Mouse (Mus musculus) forebrain, postnatal 0 days (tissue): ENCODE data around the gene Odf4. TPM values are rescaled to one million over a fixed set of nuclear protein-coding genes. Genes with fewer than 3 reads are reported as not detected.

ENCODE experiments used
- ATAC-seq: fragments of 200-750 bp; cut with Nextera tagmentation; 2 replicates; pipeline ENCODE4 v1.8.0; 2017; ENCODE audit warnings: mild to moderate bottlenecking, moderate library complexity
- DNase-seq: peaks from one replicate; pipeline ENCODE4 v3.0.0-alpha.2; 2015
- H3K27ac ChIP-seq: fragments of 300-500 bp; sonication (generic); 2 replicates; pipeline ENCODE4 v1.5.1; 2014; ENCODE audit warnings: low read depth, mild to moderate bottlenecking, antibody characterized with exemption, low read length, moderate library complexity, mixed read lengths
- H3K27me3 ChIP-seq: fragments of 300-500 bp; sonication (generic); 2 replicates; pipeline ENCODE4 v1.6.1; 2014; ENCODE audit warnings: mild to moderate bottlenecking, low read length, mixed read lengths; ENCODE audit not compliant: insufficient read depth
- H3K36me3 ChIP-seq: fragments of 300-500 bp; sonication (generic); 2 replicates; pipeline ENCODE4 v1.6.1; 2014; ENCODE audit warnings: mild to moderate bottlenecking, moderate library complexity; ENCODE audit not compliant: insufficient read depth
- H3K4me1 ChIP-seq: fragments of 300-500 bp; sonication (generic); 2 replicates; pipeline ENCODE4 v1.6.1; 2014; ENCODE audit warnings: antibody characterized with exemption; ENCODE audit not compliant: insufficient read depth
- H3K4me2 ChIP-seq: fragments of 300-500 bp; sonication (generic); 2 replicates; pipeline ENCODE4 v1.6.1; 2014; ENCODE audit warnings: low read depth, mild to moderate bottlenecking, moderate library complexity
- H3K4me3 ChIP-seq: fragments of 300-500 bp; sonication (generic); 2 replicates; pipeline ENCODE4 v1.5.1; 2014; ENCODE audit warnings: low read depth, low read length, mixed read lengths
- H3K9ac ChIP-seq: fragments of 300-500 bp; sonication (generic); 2 replicates; pipeline ENCODE4 v1.6.1; 2014; ENCODE audit warnings: mild to moderate bottlenecking
- H3K9me3 ChIP-seq: fragments of 300-500 bp; sonication (generic); 2 replicates; pipeline ENCODE4 v1.6.1; 2016; ENCODE audit warnings: low read length
- CTCF ChIP-seq: sonication (generic); IDR thresholded peaks from 2 replicates; pipeline ENCODE4 v1.5.1; 2016; ENCODE audit warnings: antibody characterized with exemption, control low read depth, low read depth
- WGBS: fragments of 180-500 bp; shearing (Covaris S2); extraction: QIAGEN DNeasy Blood & Tissue Kit; methylation state at CpG from one replicate; pipeline ENCODE4 v1.1.7; 2014; 5-methylcytosine and 5-hydroxymethylcytosine counted together
- polyA plus RNA-seq: library from polyadenylated mRNA; unstranded; fragments of >200 nt; fragmentation: Nextera tagmentation; extraction: Ambion mirVana; gene quantifications from 2 replicates; pipeline ENCODE4 v1.2.1, GENCODE M21; 2015
- total RNA-seq: library from RNA; depleted of rRNA; stranded (reverse); fragments of >200 nt; gene quantifications from 2 replicates; pipeline ENCODE4 v1.2.3, GENCODE M21; 2014

Odf4 gene
- total and polyA plus RNA-seq, 2 experiments from 2014 or later: 0.42 to 2.0 TPM

- no peak overlapping the region for H3K9ac ChIP-seq
- no peaks in the 10 kb centered on the region for H3K9me3 ChIP-seq
- no peak for TF ChIP-seq CTCF
- ATAC-seq (no peak), DNase-seq (no peak)
- H3K27ac ChIP-seq: no peak overlapping the region
- H3K4me2 ChIP-seq: no peak overlapping the region
- peaks cover 7% of the 10 kb centered on the region; the same call in 1 of the 2 replicates for H3K27me3 ChIP-seq
- no peak overlapping the region for H3K4me3 ChIP-seq
- 0 out of 2 replicates have a peak, but pooled peaks cover 3% of the 10 kb centered on the region for H3K4me1 ChIP-seq
- WGBS: 87% methylated on average over 1 of the region's 1 CpGs
- H3K36me3 ChIP-seq: no peaks in the 10 kb centered on the region
Observed at GRCm38 (mm10) chr11:68957971-68958370, 31.1 kb upstream of the Odf4 start.

- WGBS: 44% methylated on average over 8 of the region's 8 CpGs
- Histone ChIP-seq H3K9me3 (no peaks in the 10 kb centered on the region), H3K4me1 (0 out of 2 replicates have a peak, but pooled peaks cover 3% of the 10 kb centered on the region), H3K9ac (no peak within 1 kb of the TSS), H3K4me3 (no peak within 1 kb of the TSS), H3K27me3 (peaks cover 8% of the 10 kb centered on the region; the same call in 1 of the 2 replicates), H3K27ac (no peak within 1 kb of the TSS), H3K36me3 (no peaks in the 10 kb centered on the region), H3K4me2 (no peak within 1 kb of the TSS)
- TF ChIP-seq CTCF: no peak
- ATAC-seq (no peak), DNase-seq (no peak)
Observed at GRCm38 (mm10) chr11:68957308-68957707, 30.4 kb upstream of the Odf4 start, which contains the start of gene Arhgef15. Arhgef15 (minus strand) TSS chr11:68957480.

- no peak overlapping the region for H3K4me3 ChIP-seq
- no peaks in the 10 kb centered on the region for H3K36me3 ChIP-seq
- WGBS: 42% methylated on average over 13 of the region's 13 CpGs
- no peak overlapping the region for H3K27ac ChIP-seq
- peaks cover 8% of the 10 kb centered on the region; the same call in 1 of the 2 replicates for H3K27me3 ChIP-seq
- H3K4me1 ChIP-seq: 0 out of 2 replicates have a peak, but pooled peaks cover 3% of the 10 kb centered on the region
- no peak for ATAC-seq
- no peaks in the 10 kb centered on the region for H3K9me3 ChIP-seq
- no peak for TF ChIP-seq CTCF
- no peak overlapping the region for H3K9ac ChIP-seq
- no peak for DNase-seq
- H3K4me2 ChIP-seq: no peak overlapping the region
Observed at GRCm38 (mm10) chr11:68956697-68957096, 29.8 kb upstream of the Odf4 start.

- Histone ChIP-seq H3K27me3 (peaks cover 8% of the 10 kb centered on the region; the same call in 1 of the 2 replicates), H3K27ac (no peak overlapping the region), H3K4me3 (no peak overlapping the region), H3K4me1 (0 out of 2 replicates have a peak, but pooled peaks cover 3% of the 10 kb centered on the region), H3K36me3 (no peaks in the 10 kb centered on the region), H3K9ac (no peak overlapping the region), H3K9me3 (no peaks in the 10 kb centered on the region), H3K4me2 (no peak overlapping the region)
- DNase-seq: no peak
- WGBS: 52% methylated on average over 3 of the region's 3 CpGs
- ATAC-seq: no peak
- no peak for TF ChIP-seq CTCF
Observed at GRCm38 (mm10) chr11:68956107-68956506, 29.2 kb upstream of the Odf4 start.

GRCm38 (mm10) chr11:68955473-68955872 lies 28.6 kb upstream of the Odf4 start:
- no peak for TF ChIP-seq CTCF
- H3K4me2 ChIP-seq: peak overlapping the region; percentile 56
- H3K9ac ChIP-seq: no peak overlapping the region
- H3K9me3 ChIP-seq: no peaks in the 10 kb centered on the region
- H3K27ac ChIP-seq: no peak overlapping the region
- 64% methylated on average over 5 of the region's 5 CpGs for WGBS
- H3K36me3 ChIP-seq: no peaks in the 10 kb centered on the region
- no peak overlapping the region for H3K4me3 ChIP-seq
- ATAC-seq (no peak), DNase-seq (no peak)
- H3K27me3 ChIP-seq: peaks cover 8% of the 10 kb centered on the region; the same call in 1 of the 2 replicates
- 0 out of 2 replicates have a peak, but pooled peaks cover 3% of the 10 kb centered on the region for H3K4me1 ChIP-seq

- Histone ChIP-seq H3K4me3 (peak overlapping the region; percentile 33), H3K9ac (peak overlapping the region; percentile 49), H3K4me2 (peak overlapping the region; percentile 56), H3K36me3 (no peaks in the 10 kb centered on the region), H3K27ac (no peak overlapping the region), H3K27me3 (peaks cover 8% of the 10 kb centered on the region; the same call in 1 of the 2 replicates), H3K9me3 (no peaks in the 10 kb centered on the region), H3K4me1 (0 out of 2 replicates have a peak, but pooled peaks cover 3% of the 10 kb centered on the region)
- WGBS: 1% methylated on average over 17 of the region's 17 CpGs
- TF ChIP-seq CTCF: no peak
- ATAC-seq (no peak; the same call in 1 of the 2 replicates), DNase-seq (peak; percentile 25)
Observed at GRCm38 (mm10) chr11:68954408-68954807, 27.5 kb upstream of the Odf4 start.

- Histone ChIP-seq H3K27ac (no peak overlapping the region), H3K27me3 (peaks cover 8% of the 10 kb centered on the region; the same call in 1 of the 2 replicates), H3K4me3 (peak overlapping the region; percentile 33; the same call in 1 of the 2 replicates), H3K4me1 (0 out of 2 replicates have a peak, but pooled peaks cover 3% of the 10 kb centered on the region), H3K9ac (no peak overlapping the region), H3K36me3 (no peaks in the 10 kb centered on the region), H3K9me3 (no peaks in the 10 kb centered on the region), H3K4me2 (peak overlapping the region; percentile 56)
- TF ChIP-seq CTCF: no peak
- WGBS: 15% methylated on average over 13 of the region's 13 CpGs
- no peak for DNase-seq
- no peak for ATAC-seq
Observed at GRCm38 (mm10) chr11:68953903-68954302, 27.0 kb upstream of the Odf4 start.
